Mouse (Mus musculus) embryonic facial prominence, embryonic 10.5 days (tissue): Measurements from ENCODE around the gene Sp100. TPM values are rescaled to one million over a fixed set of nuclear protein-coding genes. Genes with fewer than 3 reads are reported as not detected.

ENCODE experiments used
- DNase-seq: peaks from one replicate; pipeline ENCODE4 v3.0.0-alpha.2; 2017; ENCODE audit warnings: low spot score
- H3K27ac ChIP-seq: fragments of 300-500 bp; sonication (generic); replicated peaks from 2 replicates; pipeline ENCODE4 v1.5.1; 2016; ENCODE audit warnings: mild to moderate bottlenecking
- H3K27me3 ChIP-seq: fragments of 300-500 bp; sonication (generic); replicated peaks from 2 replicates; pipeline ENCODE4 v1.6.1; 2016; ENCODE audit warnings: low read depth, mild to moderate bottlenecking; ENCODE audit not compliant: poor library complexity, severe bottlenecking
- H3K36me3 ChIP-seq: fragments of 300-500 bp; sonication (generic); replicated peaks from 2 replicates; pipeline ENCODE4 v1.6.1; 2016; ENCODE audit warnings: mild to moderate bottlenecking, moderate library complexity
- H3K4me1 ChIP-seq: fragments of 300-500 bp; sonication (generic); 2 replicates; pipeline ENCODE4 v1.6.1; 2016
- H3K4me3 ChIP-seq: fragments of 300-500 bp; sonication (generic); 2 replicates; pipeline ENCODE4 v1.5.1; 2016; ENCODE audit warnings: mild to moderate bottlenecking, moderate library complexity
- H3K9me3 ChIP-seq: fragments of 300-500 bp; sonication (generic); 2 replicates; pipeline ENCODE4 v1.6.1; 2016; ENCODE audit warnings: mild to moderate bottlenecking
- whole genome bisulfite sequencing: fragments of 180-500 bp; shearing (Covaris S2); methylation state at CpG from one replicate; pipeline ENCODE4 v1.1.7; 2016; 5-methylcytosine and 5-hydroxymethylcytosine counted together
- polyA plus RNA-seq: library from polyadenylated mRNA; unstranded; fragments of >200 nt; fragmentation: Nextera tagmentation; extraction: Ambion mirVana; gene quantifications from 2 replicates; pipeline ENCODE4 v1.2.1, GENCODE M21; 2016

Gene Sp100
- polyA plus RNA-seq, 1 experiment from 2014 or later: 0.34 TPM

- Histone ChIP-seq H3K9me3 (no peaks in the 10 kb centered on the region), H3K4me1 (peaks cover 21% of the 10 kb centered on the region), H3K4me3 (no peak overlapping the region), H3K27ac (no peak overlapping the region), H3K36me3 (no peaks in the 10 kb centered on the region), H3K27me3 (no peaks in the 10 kb centered on the region)
- no peak for DNase-seq
Measured at GRCm38 (mm10) chr1:85739819-85740218, 90.0 kb downstream of the Sp100 start.

DNA sequence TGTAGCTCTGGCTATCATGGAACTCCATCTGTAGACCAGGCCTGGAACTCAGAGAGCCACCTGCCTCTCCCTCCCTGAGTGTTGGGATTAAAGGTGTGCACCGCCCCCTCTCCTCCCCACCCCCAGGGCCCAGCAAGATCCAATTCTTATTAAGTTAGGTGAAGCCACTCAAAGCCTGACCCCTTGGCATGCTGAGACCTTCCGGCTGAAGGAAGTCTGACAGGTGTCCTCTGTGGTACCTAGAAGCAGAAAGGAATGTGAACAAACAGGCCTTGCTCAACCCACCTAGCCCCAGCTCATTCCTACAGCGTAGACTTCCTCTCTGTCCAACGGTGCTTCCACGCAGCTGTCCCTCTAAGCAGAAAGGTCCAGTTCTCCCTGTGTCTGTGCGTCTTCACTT is 91.1 kb downstream of the Sp100 start:
- Histone ChIP-seq H3K4me1 (peaks cover 16% of the 10 kb centered on the region), H3K9me3 (no peaks in the 10 kb centered on the region), H3K4me3 (no peak overlapping the region), H3K27ac (no peak overlapping the region), H3K36me3 (no peaks in the 10 kb centered on the region), H3K27me3 (no peaks in the 10 kb centered on the region)
- WGBS: 80% methylated on average over 6 of the region's 6 CpGs
- DNase-seq: peak; percentile 18

DNA sequence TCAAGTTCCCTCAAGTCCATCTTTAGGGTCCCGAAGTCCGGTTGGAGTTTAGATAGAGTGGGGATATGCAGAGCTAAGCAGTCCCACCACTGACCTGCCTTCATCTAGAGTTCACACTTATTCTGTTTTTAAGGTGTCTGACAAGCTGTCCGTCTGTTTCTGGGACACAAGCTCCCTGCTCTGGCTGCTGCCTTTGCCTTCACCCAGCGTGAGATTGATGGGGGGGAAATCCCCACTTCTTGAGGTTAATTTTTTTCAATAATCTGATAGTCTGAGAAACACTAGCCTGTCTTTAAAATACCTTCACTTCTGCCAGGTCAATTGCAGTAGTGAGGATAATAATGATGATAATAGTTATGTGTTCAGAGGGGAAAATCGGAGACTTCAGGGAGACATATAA is 92.5 kb downstream of the Sp100 start:
- 63% methylated on average over 5 of the region's 5 CpGs for WGBS
- no peak for DNase-seq
- H3K36me3 ChIP-seq: no peaks in the 10 kb centered on the region
- 0 out of 2 replicates have a peak overlapping the region, but pooled peaks have one; percentile 44 for H3K27ac ChIP-seq
- peaks cover 12% of the 10 kb centered on the region for H3K4me1 ChIP-seq
- H3K9me3 ChIP-seq: no peaks in the 10 kb centered on the region
- no peak overlapping the region for H3K4me3 ChIP-seq
- H3K27me3 ChIP-seq: no peaks in the 10 kb centered on the region

- peak; percentile 40 for DNase-seq
- Histone ChIP-seq H3K4me1 (peaks cover 12% of the 10 kb centered on the region), H3K27ac (peak overlapping the region; percentile 67), H3K9me3 (no peaks in the 10 kb centered on the region), H3K27me3 (no peaks in the 10 kb centered on the region), H3K36me3 (no peaks in the 10 kb centered on the region), H3K4me3 (no peak overlapping the region)
- WGBS: 8% methylated on average over 2 of the region's 2 CpGs
Measured at GRCm38 (mm10) chr1:85742916-85743505, 93.2 kb downstream of the Sp100 start.

DNA sequence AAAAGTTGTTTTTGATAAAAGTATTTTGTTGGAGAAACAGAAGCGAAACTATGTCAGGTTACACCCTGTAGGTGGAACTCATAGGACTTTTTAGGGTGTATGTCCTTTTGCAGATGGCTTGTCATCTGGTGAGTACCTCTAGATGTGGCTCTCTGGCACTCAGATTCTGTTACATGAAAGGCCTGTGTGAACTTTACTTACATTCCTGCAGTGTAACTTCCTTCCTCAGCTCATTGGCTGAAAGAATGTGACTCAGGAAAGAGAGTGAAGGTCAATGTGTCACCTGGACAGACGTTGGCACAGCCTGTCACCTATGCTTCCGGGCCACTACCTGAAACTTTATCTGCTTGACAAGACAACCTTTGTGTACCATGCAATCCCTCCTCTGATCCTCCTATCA is 94.8 kb downstream of the Sp100 start:
- DNase-seq: no peak
- Histone ChIP-seq H3K4me1 (peaks cover 12% of the 10 kb centered on the region), H3K27ac (no peak overlapping the region), H3K4me3 (no peak overlapping the region), H3K9me3 (no peaks in the 10 kb centered on the region), H3K27me3 (no peaks in the 10 kb centered on the region), H3K36me3 (no peaks in the 10 kb centered on the region)
- WGBS: 84% methylated on average over 3 of the region's 3 CpGs

- no peak for DNase-seq
- H3K4me3 ChIP-seq: no peak overlapping the region
- H3K4me1 ChIP-seq: peaks cover 25% of the 10 kb centered on the region
- WGBS: 83% methylated on average over 5 of the region's 5 CpGs
- H3K27me3 ChIP-seq: no peaks in the 10 kb centered on the region
- H3K27ac ChIP-seq: no peak overlapping the region
- H3K36me3 ChIP-seq: no peaks in the 10 kb centered on the region
- H3K9me3 ChIP-seq: no peaks in the 10 kb centered on the region
Measured at GRCm38 (mm10) chr1:85746511-85746910, 96.7 kb downstream of the Sp100 start.

DNA sequence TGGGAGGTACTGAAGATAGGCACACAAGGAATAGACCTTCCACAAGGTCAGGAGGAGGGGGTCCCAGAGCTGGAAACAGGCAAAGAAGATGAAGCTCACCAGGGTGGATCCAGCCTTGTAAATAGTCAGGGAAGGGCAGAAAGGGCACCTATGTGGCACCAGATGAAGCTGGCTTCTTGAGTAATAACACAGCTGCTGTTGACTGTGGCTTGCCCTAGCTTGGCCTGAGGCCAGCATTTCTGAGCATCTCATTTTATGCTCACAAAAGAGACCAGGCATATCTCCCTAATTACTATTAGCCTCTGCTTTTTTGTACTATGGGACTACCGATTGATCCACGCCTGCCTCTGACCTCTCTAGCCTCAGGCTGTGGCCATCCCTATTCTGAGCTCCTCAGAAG is 100.0 kb downstream of the Sp100 start:
- no peak overlapping the region for H3K27ac ChIP-seq
- no peak overlapping the region for H3K4me3 ChIP-seq
- 65% methylated on average over 2 of the region's 2 CpGs for WGBS

DNA sequence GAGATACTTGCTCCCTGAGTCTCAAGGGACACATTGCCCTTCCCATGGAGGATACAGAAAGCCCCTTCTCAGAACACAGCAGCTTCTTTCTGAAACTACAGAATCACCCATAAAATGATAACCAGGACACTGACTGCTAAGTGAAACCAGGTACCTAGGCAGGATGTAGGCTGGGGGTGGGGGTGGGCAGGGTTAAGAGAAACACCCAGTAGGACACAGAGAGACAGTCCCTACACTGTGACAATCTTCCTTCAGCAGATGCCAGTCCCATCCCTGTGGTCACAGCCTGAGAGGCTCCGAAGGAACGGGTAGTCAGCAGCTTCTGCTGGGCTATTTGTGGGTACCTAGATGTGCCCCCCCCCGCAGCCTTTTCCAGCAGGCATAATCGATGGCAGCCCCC is 100.9 kb downstream of the Sp100 start:
- no peak for DNase-seq
- 90% methylated on average over 4 of the region's 4 CpGs for WGBS

More for the DNA sequence above, 100.0 kb downstream of the Sp100 start:
- DNase-seq: no peak
- no peaks in the 10 kb centered on the region for H3K9me3 ChIP-seq
- H3K27me3 ChIP-seq: no peaks in the 10 kb centered on the region
- no peaks in the 10 kb centered on the region for H3K36me3 ChIP-seq
- H3K4me1 ChIP-seq: peaks cover 19% of the 10 kb centered on the region

GRCm38 (mm10) chr1:85751494-85751893 is 101.7 kb downstream of the Sp100 start:
- Histone ChIP-seq H3K4me1 (peaks cover 19% of the 10 kb centered on the region), H3K36me3 (no peaks in the 10 kb centered on the region), H3K27ac (peak overlapping the region; percentile 19; the same call in 1 of the 2 replicates), H3K9me3 (no peaks in the 10 kb centered on the region), H3K27me3 (no peaks in the 10 kb centered on the region), H3K4me3 (no peak overlapping the region)
- 59% methylated on average over 6 of the region's 6 CpGs for WGBS
- DNase-seq: no peak

More for the DNA sequence above, 100.9 kb downstream of the Sp100 start:
- no peaks in the 10 kb centered on the region for H3K9me3 ChIP-seq
- no peaks in the 10 kb centered on the region for H3K27me3 ChIP-seq
- peaks cover 19% of the 10 kb centered on the region for H3K4me1 ChIP-seq
- H3K4me3 ChIP-seq: no peak overlapping the region
- no peaks in the 10 kb centered on the region for H3K36me3 ChIP-seq
- H3K27ac ChIP-seq: no peak overlapping the region

DNA sequence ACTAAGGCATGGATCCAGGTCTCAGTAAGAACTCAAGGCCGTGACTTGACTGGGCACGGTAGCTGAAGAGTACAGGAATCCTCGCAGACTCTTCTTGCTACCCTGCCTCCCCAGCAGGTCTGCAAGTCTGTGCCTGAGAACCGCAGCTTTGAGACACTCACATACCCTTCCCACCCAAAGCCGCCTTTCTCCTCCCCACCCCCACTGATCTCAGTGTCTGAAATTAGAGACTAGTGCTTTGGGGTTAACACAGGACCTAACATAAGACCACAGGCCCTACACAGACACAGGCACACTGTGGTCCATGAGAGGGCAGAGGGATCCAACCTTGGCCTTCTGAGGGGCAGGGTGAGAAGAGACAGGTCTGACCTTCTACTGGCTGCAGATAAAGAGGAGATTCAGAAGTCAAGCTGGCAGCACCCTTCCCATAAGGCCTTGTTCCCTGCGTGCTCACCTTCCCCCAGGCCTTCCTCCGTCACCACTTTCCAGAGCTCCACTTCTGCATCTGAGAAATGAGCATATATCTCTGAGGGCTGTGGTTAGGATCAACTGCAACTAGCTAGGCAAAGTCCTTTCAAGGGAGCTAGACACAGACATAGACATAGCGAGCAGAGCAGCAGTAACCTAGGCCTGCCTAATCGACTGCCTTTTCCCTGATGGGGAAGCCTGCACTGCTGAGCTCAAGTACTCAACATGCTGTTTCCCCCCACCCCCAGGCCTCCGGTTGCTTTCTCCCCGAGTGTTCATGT is 102.3 kb downstream of the Sp100 start:
- H3K27ac ChIP-seq: peak overlapping the region; percentile 19; the same call in 1 of the 2 replicates
- DNase-seq: no peak
- H3K4me1 ChIP-seq: peaks cover 19% of the 10 kb centered on the region
- 82% methylated on average over 11 of the region's 11 CpGs for WGBS
- no peaks in the 10 kb centered on the region for H3K9me3 ChIP-seq
- H3K27me3 ChIP-seq: no peaks in the 10 kb centered on the region
- no peaks in the 10 kb centered on the region for H3K36me3 ChIP-seq
- H3K4me3 ChIP-seq: no peak overlapping the region

- no peaks in the 10 kb centered on the region for H3K27me3 ChIP-seq
- H3K9me3 ChIP-seq: no peaks in the 10 kb centered on the region
- H3K27ac ChIP-seq: no peak overlapping the region
- WGBS: 81% methylated on average over 6 of the region's 6 CpGs
- DNase-seq: no peak
- H3K36me3 ChIP-seq: no peaks in the 10 kb centered on the region
- H3K4me1 ChIP-seq: peaks cover 8% of the 10 kb centered on the region
- no peak overlapping the region for H3K4me3 ChIP-seq
Measured at GRCm38 (mm10) chr1:85757531-85758230, 107.9 kb downstream of the Sp100 start.

GRCm38 (mm10) chr1:85758231-85758968 is 108.6 kb downstream of the Sp100 start:
- WGBS: 29% methylated on average over 14 of the region's 14 CpGs
- Histone ChIP-seq H3K9me3 (no peaks in the 10 kb centered on the region), H3K27ac (peak overlapping the region; percentile 40), H3K27me3 (no peaks in the 10 kb centered on the region), H3K4me3 (no peak overlapping the region), H3K36me3 (no peaks in the 10 kb centered on the region), H3K4me1 (peaks cover 8% of the 10 kb centered on the region)
- peak; percentile 36 for DNase-seq
